Comparison of ENCODE assay signal across 9 mouse cellular contexts in genomic region chr12:35824587-35824987, GRCm38 (mm10).
DNase-seq lines count a peak whose midpoint lies in the region; ATAC-seq and TF ChIP-seq lines count a peak whose summit lies in the region.
"Had no signal": no experiment of that assay in that cellular context is flagged by ENCODE, and none has a peak within 500 bp of the region (broad histone marks: within the 10 kb centered on the region; RNA-seq: fewer than 3 reads in every experiment).

No protein-coding gene starts in this region.

- no peaks in the 10 kb centered on the region for H3K4me1 ChIP-seq in forebrain, embryonic 14.5 days (ENCODE audit: control insufficient read depth, insufficient read depth, low read length)
- peaks cover 10% of the 10 kb centered on the region for H3K4me1 ChIP-seq in forebrain, embryonic 10.5 days
- peaks cover 10 to 39% of the 10 kb centered on the region in 2 experiments for H3K4me1 ChIP-seq in CH12.LX (ENCODE audit: control insufficient read depth in 1 of 2, insufficient read depth in 2 of 2)
- H3K4me1 ChIP-seq in heart, embryonic 12.5 days (replicated peaks), result peaks cover 3% of the 10 kb centered on the region; the same call in 1 of the 2 replicates

- H3K27ac ChIP-seq in forebrain, embryonic 14.5 days (ENCODE audit: low read depth, low read length), result no peak overlapping the region
- no peak overlapping the region for H3K27ac ChIP-seq in forebrain, embryonic 10.5 days
- no peak overlapping the region for H3K27ac ChIP-seq in CH12.LX (ENCODE audit: insufficient read depth, low read depth)
- 0 out of 2 replicates have a peak overlapping the region, but pooled peaks have one; percentile 16 for H3K27ac ChIP-seq in heart, embryonic 12.5 days (ENCODE audit: poor library complexity, severe bottlenecking)
- H3K27ac ChIP-seq: macrophage had no signal

- ATAC-seq in forebrain, embryonic 14.5 days, result peak; percentile 44; the same call in 1 of the 2 replicates
- ATAC-seq in heart, embryonic 12.5 days (ENCODE audit: insufficient number of reproducible peaks, low FRiP score), result peak; percentile 39; the same call in 1 of the 2 replicates

- no peak overlapping the region for H3K4me2 ChIP-seq in forebrain, embryonic 14.5 days (ENCODE audit: low read length)
- no peak overlapping the region for H3K4me2 ChIP-seq in CH12.LX (ENCODE audit: insufficient read depth, low read depth, poor library complexity, severe bottlenecking)
- no peak overlapping the region for H3K4me2 ChIP-seq in heart, embryonic 12.5 days

- no peaks in the 10 kb centered on the region for H3K9me3 ChIP-seq in forebrain, embryonic 14.5 days (replicated peaks; ENCODE audit: control insufficient read depth, low read length)
- no peaks in the 10 kb centered on the region for H3K9me3 ChIP-seq in forebrain, embryonic 10.5 days
- H3K9me3 ChIP-seq in CH12.LX (replicated peaks; ENCODE audit: low read length), result no peaks in the 10 kb centered on the region
- no peaks in the 10 kb centered on the region for H3K9me3 ChIP-seq in heart, embryonic 12.5 days (replicated peaks)

- TF ChIP-seq RAD21 in CH12.LX (IDR thresholded peaks at IDR 0.05; ENCODE audit: low read depth, low read length), result peak; percentile 17

- in situ Hi-C loops in CH12.LX (cut with MboI; ENCODE audit: low pct_ligation_motif_present, low pct_unique_long_range_greater_than_20kb, low sequenced_read_pairs), result no loop called here

- 36% methylated on average over 5 of the region's 5 CpGs for WGBS in forebrain, embryonic 14.5 days
- 43% methylated on average over 5 of the region's 5 CpGs for WGBS in forebrain, embryonic 10.5 days
- 24% methylated on average over 5 of the region's 5 CpGs for WGBS in heart, embryonic 12.5 days

- H3K79me2 ChIP-seq in CH12.LX (replicated peaks; ENCODE audit: control insufficient read depth, extremely low read depth, insufficient read depth, poor library complexity, severe bottlenecking), result no peaks in the 10 kb centered on the region

- TF ChIP-seq CTCF in CH12.LX (conservative IDR thresholded peaks at IDR 0.05 in 1 of 2, IDR thresholded peaks at IDR 0.05 in 1 of 2; ENCODE audit: low read depth in 2 of 2, low read length in 2 of 2), result no peak; a peak in 1 of 4 replicates

- peak; percentile 44 for DNase-seq in forebrain, embryonic 14.5 days (ENCODE audit: low spot score)
- no peak for DNase-seq in forebrain, embryonic 10.5 days (ENCODE audit: extremely low spot score, low spot score)
- DNase-seq in CH12.LX (ENCODE audit: extremely low read depth) (peak; percentile 31), liver (no peak)
- peak; percentile 84 for DNase-seq in lung, postnatal 10 days
- DNase-seq in neural tube, embryonic 10.5 days (ENCODE audit: extremely low spot score, low spot score), result no peak
- DNase-seq in right cerebral cortex, postnatal 25 days, result no peak

- 0 out of 2 replicates have a peak, but pooled peaks have one; percentile 42 for TF ChIP-seq EP300 in CH12.LX (IDR thresholded peaks at IDR 0.05; ENCODE audit: low read length)

- no peak overlapping the region for H3K9ac ChIP-seq in forebrain, embryonic 14.5 days (ENCODE audit: low read length)
- no peak overlapping the region for H3K9ac ChIP-seq in CH12.LX (ENCODE audit: insufficient read depth, low read depth)
- H3K9ac ChIP-seq in heart, embryonic 12.5 days, result no peak overlapping the region

- dilution Hi-C loops in CH12.LX (cut with MboI; ENCODE audit: extremely low pct_ligation_motif_present, extremely low pct_unique_long_range_greater_than_20kb, low sequenced_read_pairs), result no loop called here

- TF ChIP-seq POLR2A in CH12.LX (IDR thresholded peaks at IDR 0.05; ENCODE audit: low read depth, low read length), result no peak

- no peaks in the 10 kb centered on the region for H3K27me3 ChIP-seq in forebrain, embryonic 14.5 days (replicated peaks; ENCODE audit: control insufficient read depth, insufficient read depth, low read length)
- H3K27me3 ChIP-seq in forebrain, embryonic 10.5 days (ENCODE audit: poor library complexity, severe bottlenecking), result no peaks in the 10 kb centered on the region
- no peaks in the 10 kb centered on the region for H3K27me3 ChIP-seq in CH12.LX (replicated peaks)
- no peaks in the 10 kb centered on the region for H3K27me3 ChIP-seq in heart, embryonic 12.5 days (replicated peaks)

- no peaks in the 10 kb centered on the region for H3K36me3 ChIP-seq in forebrain, embryonic 14.5 days (ENCODE audit: control insufficient read depth, insufficient read depth, low read length)
- H3K36me3 ChIP-seq in forebrain, embryonic 10.5 days (replicated peaks), result no peaks in the 10 kb centered on the region
- H3K36me3 ChIP-seq in CH12.LX (replicated peaks in 1 of 2; ENCODE audit: control insufficient read depth in 1 of 2, insufficient read depth in 1 of 2, low read length in 1 of 2), result no peaks in the 10 kb centered on the region
- no peaks in the 10 kb centered on the region for H3K36me3 ChIP-seq in heart, embryonic 12.5 days

- no peak overlapping the region for H3K4me3 ChIP-seq in forebrain, embryonic 14.5 days (ENCODE audit: low read depth, low read length)
- H3K4me3 ChIP-seq in forebrain, embryonic 10.5 days, result no peak overlapping the region
- H3K4me3 ChIP-seq in CH12.LX (replicated peaks in 1 of 3; ENCODE audit: low read depth in 2 of 3, low read length in 2 of 3, poor library complexity in 1 of 3), result no peak overlapping the region
- no peak overlapping the region for H3K4me3 ChIP-seq in heart, embryonic 12.5 days

TF ChIP-seq in CH12.LX, 34 proteins besides CTCF, POLR2A, EP300 and RAD21:
- no peak for TF ChIP-seq MAX (IDR thresholded peaks at IDR 0.05; ENCODE audit: low read length)
- no peak for TF ChIP-seq ZMIZ1 (IDR thresholded peaks at IDR 0.05; ENCODE audit: low read depth, low read length)
- no peak for TF ChIP-seq MAFK (IDR thresholded peaks at IDR 0.05; ENCODE audit: insufficient replicate concordance, low read length)
- no peak for TF ChIP-seq BHLHE40 (IDR thresholded peaks at IDR 0.05; ENCODE audit: low read depth, low read length)
- TF ChIP-seq SIN3A (IDR thresholded peaks at IDR 0.05; ENCODE audit: low read length), result peak; percentile 44; the same call in 1 of the 2 replicates
- no peak for TF ChIP-seq KAT2A (IDR thresholded peaks at IDR 0.05; ENCODE audit: insufficient replicate concordance, low read length)
- TF ChIP-seq MEF2A (IDR thresholded peaks at IDR 0.05; ENCODE audit: borderline replicate concordance, low read depth, low read length), result no peak
- TF ChIP-seq ELF1 (IDR thresholded peaks at IDR 0.05; ENCODE audit: low read depth, low read length), result no peak
- TF ChIP-seq ETS1 (conservative IDR thresholded peaks at IDR 0.05; ENCODE audit: low read depth, low read length), result peak; percentile 39; the same call in 1 of the 2 replicates
- TF ChIP-seq NRF1 (IDR thresholded peaks at IDR 0.05; ENCODE audit: low read depth, low read length), result no peak
- TF ChIP-seq IRF4 (IDR thresholded peaks at IDR 0.05; ENCODE audit: low read depth, low read length), result peak; percentile 55
- TF ChIP-seq MAZ (IDR thresholded peaks at IDR 0.05; ENCODE audit: low read depth, low read length), result no peak
- TF ChIP-seq TCF12 (IDR thresholded peaks at IDR 0.05; ENCODE audit: low read depth, low read length), result no peak
- TF ChIP-seq UBTF (IDR thresholded peaks at IDR 0.05; ENCODE audit: low read depth, low read length), result no peak
- no peak; the same call in 1 of the 2 replicates for TF ChIP-seq SMC3 (IDR thresholded peaks at IDR 0.05; ENCODE audit: low read depth, low read length)

Comparison
In these comparisons a context has a peak if more than half of its experiments do, and no peak if none do; other contexts are left out.
1. DNase-seq: peak in forebrain, embryonic 14.5 days (single experiment), CH12.LX (single experiment) and lung, postnatal 10 days (single experiment); none in forebrain, embryonic 10.5 days (single experiment), neural tube, embryonic 10.5 days (single experiment), liver (single experiment) and right cerebral cortex, postnatal 25 days (single experiment).